Mouse (Mus musculus) lung, postnatal 25 days (tissue): Measurements from ENCODE around the gene Cdc42bpg.

Source experiments
- DNase-seq: peaks from one replicate; pipeline ENCODE4 v3.0.0; 2022; ENCODE audit warnings: low spot score

Cdc42bpg gene

DNA sequence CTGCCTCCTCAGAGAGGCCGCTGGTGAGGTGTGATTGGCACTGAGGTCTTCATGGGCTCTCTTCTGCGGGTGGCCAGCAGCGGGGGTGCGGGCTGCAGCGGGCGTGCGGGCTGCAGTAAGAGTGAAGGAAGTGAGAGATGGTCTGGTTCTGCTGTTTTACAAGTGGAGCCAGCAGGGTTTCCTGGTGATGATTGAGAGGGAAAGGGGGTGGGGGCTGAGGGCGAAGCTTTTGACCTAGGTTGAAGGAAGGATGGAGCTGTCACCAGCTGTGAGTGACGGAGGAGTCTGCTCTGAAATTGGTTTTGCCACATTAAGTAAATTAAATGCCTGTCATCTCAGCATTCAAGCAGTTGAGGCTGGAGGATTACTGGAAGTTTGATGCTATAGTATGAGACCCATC is 42.5 kb downstream of the Cdc42bpg start:
- no peak for DNase-seq

DNA sequence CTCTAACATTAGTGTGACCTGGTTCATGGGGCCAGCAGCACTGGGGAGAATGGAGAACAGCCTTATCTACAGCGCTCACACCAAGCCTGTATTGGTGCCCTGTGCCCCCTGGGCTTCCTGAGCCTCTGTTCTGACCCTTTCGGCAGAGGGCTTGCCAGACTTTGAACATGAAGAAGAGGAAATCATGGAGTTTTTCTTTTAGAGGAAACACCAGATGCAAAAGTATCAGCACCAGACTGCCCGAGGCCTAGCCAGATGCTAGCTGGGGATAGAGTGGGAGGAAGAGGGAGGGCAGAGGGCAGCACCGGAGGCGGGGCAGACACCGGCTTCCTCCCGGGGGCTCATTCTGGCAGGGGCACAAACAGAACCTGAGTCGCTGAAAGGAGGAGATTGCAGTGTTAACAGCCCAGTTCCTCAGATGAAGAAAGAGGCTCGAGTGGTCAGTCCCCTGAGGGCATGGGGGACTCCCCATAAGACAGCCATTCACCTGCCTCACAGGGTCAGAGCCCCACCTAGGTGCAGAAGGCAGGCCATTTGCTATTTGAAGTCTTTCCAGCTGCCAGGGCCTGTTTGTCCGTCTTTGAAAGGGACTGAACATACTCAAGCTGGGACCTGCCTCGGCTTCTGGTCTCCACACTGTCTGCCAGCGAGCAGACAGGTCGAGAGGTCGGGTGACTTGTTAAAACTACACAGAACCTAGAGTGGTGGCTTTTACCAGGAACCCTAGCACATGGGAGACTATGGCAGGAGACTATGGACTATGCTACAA is 43.1 kb downstream of the Cdc42bpg start:
- DNase-seq, result no peak

DNA sequence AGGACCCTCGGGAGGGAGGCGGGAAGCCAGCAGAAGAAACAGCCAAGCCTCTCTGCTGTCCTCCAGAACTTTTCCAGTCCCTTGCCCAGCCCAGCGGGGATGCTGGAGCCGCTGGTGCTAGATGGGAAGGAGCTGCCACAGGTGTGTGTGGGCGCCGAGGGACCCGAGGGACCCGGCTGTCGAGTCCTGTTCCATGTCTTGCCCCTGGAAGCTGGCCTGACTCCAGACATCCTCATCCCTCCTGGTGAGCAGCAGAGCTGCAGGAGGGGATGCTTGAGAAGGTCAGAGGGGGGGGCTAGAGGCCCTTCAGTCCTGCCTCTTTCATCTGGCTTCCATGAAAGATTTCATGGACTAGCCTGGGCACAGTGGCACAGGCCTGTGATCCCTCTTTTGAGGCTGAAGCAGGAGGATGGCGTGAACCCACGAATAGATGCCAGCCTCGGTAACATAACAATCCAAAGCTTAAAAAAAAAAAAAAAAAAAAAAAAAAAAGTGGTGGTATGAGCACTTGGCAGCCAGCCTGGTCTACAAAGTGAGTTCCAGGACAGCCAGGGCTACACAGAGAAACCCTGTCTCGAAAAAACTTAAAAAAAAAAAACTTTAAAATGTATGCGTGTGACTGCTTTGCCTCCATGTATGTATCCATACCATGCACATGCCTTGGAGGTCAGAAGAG is 45.3 kb downstream of the Cdc42bpg start:
- no peak for DNase-seq

DNA sequence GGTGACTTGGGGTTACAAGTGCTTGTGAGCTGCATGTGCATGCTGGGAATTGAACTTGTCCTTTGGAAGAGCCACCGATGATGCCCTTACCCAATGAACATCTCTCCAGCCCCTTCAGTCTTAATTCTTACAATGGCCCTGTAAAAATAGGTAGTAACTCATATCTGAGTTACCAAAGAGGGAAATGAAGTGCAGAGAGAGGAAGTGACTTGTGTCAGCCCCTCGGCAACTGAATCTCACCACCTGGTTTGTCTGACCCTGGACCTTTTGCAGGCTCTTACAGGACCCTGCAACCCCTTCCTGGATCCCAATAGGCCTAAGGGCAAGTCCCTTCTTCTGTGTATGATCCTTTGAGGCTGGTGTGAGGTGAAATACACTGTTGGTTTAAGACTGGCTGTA is 45.9 kb downstream of the Cdc42bpg start:
- DNase-seq, result no peak

DNA sequence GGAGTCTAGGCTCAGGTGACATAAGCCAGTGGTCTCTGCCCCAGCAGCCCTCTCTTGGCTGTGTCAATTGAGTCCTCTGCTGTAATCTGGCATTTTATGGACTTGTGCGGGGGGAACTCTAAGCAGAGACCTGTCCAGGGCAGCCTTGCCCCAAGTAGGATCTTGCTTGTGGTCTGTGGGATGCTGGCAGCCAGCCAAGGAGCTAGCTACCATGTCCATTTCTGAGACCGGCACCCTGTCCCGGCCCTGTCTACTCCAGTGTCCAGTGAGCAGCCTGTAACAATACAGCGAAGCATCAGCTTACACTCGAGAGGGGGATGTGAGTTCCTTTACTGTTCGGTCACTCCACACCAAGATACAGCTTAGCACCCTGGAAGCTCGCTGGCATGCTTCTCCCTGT is 47.8 kb downstream of the Cdc42bpg start:
- no peak for DNase-seq

DNA sequence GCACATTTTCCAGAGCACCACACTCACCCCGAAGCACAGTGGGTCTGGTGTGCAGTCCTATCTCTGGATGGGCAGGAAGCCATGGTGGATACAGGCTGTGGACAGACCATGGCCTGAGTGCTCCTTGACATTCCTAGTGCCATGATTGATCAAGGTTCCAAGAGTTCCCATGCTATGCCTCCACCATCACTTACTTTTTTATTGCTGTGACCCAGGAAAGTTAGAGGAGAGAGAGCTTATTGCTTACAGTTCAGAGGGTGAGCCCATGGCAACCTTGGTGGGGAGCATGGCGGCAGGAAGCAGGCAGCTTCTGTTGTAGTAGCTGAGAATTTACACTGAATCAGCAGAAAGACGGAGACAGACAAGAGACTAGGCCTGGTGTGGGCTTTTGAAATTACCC is 55.0 kb downstream of the Cdc42bpg start:
- no peak for DNase-seq

DNA sequence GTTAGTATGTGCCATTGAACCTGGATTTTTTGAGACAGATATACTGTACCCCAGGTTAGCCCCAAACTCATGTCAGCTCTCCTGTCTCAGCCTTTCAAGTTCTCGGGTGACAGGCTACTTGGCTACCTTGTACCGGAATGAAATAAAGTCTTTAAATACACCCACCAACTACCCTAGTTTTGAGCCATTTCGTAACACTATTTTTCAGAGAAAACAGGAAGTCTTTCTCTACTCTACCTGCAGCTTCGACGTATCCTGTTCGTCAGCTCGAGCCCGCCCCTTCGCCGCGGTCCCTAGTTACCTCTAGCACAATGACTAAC is 56.8 kb downstream of the Cdc42bpg start:
- DNase-seq, result no peak

DNA sequence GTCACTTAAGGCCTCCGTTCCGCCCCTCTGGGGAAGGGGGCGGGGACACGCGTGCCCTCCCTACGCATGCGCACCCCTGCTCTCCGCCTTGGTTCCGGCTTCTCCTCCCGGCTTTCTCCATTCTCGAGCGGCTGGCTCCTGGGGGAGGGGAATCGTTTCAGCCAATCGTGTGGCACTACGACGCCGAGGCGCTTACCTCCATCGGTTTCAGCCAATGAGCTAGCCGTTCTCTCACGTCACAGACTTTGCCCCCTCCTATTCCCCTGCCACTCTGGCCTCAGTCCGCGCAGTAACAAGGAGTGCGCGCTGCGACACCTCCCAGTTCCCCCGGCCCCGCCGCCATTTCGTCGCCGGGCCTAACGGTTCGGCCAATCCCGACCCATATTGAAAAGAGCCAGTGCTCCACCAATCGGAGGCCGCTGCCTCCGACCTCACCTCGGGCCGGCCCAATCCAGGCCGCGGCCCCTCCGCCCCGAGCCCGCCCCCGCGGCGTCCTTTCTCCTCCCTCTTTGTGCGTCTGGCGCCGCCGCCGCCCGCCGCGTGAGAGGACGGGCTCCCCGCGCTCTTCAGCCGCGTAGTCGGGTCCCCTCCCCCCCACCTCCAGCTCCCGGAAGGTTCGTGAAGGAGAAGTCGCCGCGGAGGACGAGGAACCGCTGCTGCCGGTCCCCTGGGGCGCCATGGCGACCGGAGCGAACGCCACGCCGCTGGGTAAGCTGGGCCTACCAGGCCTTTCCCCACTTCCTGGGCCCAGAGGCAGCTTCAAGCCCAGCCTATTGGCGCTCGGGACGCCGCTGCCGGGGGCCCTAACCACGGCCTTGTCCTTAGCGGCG is 57.4 kb downstream of the Cdc42bpg start, which contains the start of gene Sf1:
Gene Sf1, plus strand, starts transcription at position 280 of the 830 bp plus-strand sequence.
- peak; percentile 100 for DNase-seq

DNA sequence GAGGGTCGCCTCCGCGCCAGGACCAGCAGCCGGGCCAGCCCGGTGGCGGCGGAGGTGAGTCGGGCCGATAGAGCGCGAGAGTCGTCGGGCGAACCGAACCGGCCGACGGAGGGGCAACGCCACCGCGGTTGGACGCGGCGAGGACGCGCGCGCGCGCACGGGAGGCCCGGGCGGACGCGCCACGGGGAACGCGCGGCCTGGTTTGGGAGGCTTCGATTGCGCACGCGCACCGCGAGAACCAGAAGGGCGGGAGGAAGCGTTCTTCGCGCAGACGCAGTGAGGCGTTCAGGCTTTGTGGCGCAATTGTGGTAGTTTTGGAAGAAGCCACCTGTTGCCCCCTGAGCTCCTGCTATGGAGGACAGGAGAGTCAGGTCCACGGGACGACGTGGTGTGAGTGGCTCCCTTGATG is 58.1 kb downstream of the Cdc42bpg start:
- peak; percentile 92 for DNase-seq

DNA sequence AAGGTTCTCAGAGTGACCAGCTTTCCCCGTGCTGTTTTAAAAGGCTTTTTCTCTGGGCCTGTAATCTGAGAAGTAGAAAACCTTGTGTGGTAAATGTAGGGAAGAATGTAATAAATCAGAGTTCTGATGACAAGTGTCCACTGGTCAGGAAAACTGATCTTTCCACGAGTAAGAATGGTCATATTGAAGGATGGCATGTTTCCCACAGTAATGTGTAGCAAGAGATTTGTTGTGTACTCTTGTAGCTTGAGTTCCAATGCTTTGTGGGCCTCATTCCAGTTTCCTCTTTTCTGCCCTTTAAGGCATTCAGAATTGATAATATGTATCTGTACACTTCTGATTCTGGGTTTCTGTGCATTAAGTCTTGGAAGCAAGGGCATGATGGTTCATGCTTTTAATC is 58.6 kb downstream of the Cdc42bpg start:
- DNase-seq, result no peak

DNA sequence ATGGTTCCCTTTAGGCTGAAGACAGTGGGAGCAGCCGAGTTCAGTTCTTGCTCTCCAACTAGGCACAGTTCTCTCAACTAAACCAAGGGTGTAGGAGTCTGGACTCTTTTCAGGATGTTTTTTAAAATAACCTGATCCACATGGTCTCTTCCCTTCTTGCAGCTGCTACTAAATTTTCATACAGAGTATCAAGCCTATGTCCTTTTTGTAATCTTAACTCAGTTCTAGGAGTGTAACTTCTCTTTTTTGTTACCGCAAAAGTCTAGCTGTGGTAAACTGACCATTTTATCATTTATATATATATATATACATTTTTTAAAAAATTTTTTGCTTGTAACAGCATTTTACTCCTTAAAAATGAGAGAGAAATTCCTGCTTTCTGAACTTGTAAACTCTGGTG is 63.9 kb downstream of the Cdc42bpg start:
- DNase-seq, result no peak

DNA sequence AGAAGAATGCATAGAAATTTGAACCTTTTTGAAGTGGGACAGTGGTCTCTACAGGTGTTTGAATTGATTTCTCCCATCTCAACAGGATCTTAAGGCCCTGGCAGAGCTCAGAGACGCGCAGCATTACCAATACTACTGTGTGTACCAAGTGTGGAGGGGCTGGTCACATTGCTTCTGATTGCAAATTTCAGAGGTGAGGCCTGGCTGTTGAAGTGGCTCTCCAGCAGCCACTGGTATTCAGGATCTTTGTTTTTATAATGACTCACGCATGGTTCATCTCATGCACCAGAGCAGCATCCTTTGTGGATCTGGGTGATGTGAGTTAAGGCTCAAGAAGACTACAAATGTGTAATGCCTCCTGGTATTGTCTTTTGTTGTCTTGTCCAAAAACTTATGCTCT is 66.2 kb downstream of the Cdc42bpg start:
- DNase-seq, result peak; percentile 21

DNA sequence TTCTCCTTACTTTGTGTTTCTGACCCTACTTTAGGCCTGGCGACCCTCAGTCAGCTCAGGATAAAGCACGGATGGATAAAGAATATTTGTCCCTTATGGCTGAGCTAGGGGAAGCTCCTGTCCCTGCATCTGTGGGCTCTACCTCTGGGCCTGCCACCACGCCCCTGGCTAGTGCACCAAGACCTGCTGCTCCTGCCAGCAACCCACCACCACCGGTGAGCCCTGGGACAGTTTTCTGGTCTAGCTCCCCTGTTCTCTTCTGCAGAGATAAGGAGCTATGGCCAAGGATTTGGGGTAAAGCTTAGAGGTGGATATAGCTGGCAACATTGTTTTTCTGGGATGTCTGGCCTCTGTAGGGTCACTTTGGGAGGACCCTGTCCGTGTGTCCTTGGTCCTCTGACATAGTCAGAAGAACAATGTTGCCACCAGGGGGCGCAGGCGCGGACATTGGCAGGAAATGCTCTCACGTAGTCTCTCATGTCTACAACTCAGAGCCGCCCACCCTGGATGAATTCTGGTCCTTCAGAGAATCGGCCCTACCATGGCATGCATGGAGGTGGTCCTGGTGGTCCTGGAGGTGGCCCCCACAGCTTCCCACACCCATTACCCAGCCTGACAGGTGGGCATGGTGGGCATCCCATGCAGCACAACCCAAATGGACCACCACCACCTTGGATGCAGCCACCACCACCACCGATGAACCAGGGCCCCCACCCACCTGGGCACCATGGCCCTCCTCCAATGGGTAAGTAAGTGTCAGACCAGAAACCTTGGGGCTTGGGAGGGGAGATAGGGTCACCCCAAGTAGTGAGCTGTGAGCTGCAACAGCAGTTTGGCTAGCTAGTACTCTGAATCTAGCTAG is 67.5 kb downstream of the Cdc42bpg start:
- DNase-seq, result peak; percentile 80

DNA sequence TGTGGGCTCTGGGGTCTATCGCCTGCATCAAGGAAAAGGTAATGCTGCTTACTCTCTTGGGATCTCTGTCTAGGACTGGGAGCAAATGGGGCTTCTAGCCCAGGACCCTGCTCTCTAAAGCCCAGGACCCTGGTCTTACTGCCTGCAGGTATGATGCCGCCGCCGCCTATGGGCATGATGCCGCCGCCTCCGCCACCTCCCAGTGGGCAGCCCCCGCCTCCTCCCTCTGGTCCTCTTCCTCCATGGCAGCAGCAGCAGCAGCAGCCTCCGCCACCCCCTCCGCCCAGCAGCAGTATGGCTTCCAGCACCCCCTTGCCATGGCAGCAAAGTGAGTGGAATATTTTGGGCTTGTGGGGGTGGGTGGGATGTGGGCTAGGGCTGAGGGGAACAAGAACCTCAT is 68.3 kb downstream of the Cdc42bpg start:
- no peak for DNase-seq
